Mouse (Mus musculus) hindlimb bud, embryonic 11.5 days (tissue): ENCODE measurements at regions not wholly inside any gene's neighbourhood (a gene's known extent, or its start where the extent isn't known, plus 50 kb on each side); places are given as distances from the start of the nearest gene placed in this dataset.
A peak's percentile ranks its signal among the peaks of the same experiment; 100 is the strongest.

ENCODE experiments used
- DNase-seq: peaks from one replicate; pipeline ENCODE4 v3.0.0-alpha.2; 2012; ENCODE audit warnings: low read depth, low spot score; ENCODE audit errors: extremely low spot score

GRCm38 (mm10) chr10:91326144-91326655, 145.1 kb upstream of the Tmpo start:
- no peak for DNase-seq

- DNase-seq, result no peak
These were observed 140.1 kb upstream of the Tmpo start for GRCm38 (mm10) chr10:91321226-91321625.

- DNase-seq, result no peak
These were observed 138.5 kb upstream of the Tmpo start for GRCm38 (mm10) chr10:91319442-91320112.

GRCm38 (mm10) chr10:91314441-91314840, 133.3 kb upstream of the Tmpo start:
- DNase-seq, result no peak

DNA sequence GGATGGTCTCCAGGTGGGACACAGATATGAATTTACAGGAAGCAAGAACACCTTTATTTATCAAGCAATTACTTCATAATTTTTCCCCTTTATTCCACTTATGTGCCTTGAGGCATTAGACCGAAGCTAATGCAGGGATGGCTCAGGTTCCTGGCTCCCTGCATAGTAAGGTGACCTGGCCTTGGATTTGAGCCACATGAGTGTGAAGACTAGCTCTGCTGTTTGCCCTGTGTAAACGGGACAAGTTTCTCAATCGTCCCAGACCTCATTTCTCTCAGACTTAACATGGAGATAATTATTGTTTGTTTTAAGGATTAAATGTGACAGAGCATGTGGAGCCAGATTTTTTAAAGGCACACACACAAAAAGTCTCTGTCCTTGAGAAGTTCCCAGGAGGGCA, 132.2 kb upstream of the Tmpo start:
- no peak for DNase-seq

DNA sequence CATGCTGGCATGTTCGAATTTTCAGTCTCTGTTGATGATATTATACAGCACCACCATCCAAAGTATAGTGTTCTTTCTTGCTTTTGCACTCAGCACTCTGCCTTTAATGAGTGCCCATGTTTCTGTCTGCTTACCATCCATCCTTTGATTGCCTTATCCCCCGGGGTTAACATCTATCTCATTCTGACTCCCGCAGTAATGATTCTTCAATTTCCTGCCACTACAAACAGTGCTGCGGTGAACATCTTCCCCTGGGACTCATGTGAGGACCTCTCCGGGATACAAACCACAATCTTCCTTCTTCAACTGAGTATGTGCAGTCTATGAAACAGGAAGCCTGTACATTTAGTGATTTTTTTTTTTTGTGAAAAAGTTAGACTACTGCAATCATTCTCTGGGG, 131.8 kb upstream of the Tmpo start:
- no peak for DNase-seq

DNA sequence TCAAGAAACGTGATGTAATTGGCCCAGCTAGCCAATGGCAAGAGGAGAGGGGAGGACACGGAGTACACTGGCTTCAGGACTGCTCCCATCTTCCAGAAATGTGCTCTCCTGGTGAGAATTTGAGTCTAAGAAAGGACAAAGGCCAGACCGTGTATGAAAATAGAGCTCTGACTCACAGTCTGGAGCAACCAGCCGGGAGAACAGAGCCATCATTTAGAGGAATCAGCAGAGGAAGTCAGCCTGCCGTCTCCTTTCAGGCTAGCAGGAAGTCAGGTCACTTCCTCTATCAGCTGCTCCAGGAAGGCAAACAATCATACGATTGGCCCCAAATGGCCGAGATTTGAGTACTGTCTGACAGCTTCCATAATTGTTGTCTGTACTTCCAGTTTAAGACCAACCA, 119.0 kb upstream of the Tmpo start:
- no peak for DNase-seq

DNA sequence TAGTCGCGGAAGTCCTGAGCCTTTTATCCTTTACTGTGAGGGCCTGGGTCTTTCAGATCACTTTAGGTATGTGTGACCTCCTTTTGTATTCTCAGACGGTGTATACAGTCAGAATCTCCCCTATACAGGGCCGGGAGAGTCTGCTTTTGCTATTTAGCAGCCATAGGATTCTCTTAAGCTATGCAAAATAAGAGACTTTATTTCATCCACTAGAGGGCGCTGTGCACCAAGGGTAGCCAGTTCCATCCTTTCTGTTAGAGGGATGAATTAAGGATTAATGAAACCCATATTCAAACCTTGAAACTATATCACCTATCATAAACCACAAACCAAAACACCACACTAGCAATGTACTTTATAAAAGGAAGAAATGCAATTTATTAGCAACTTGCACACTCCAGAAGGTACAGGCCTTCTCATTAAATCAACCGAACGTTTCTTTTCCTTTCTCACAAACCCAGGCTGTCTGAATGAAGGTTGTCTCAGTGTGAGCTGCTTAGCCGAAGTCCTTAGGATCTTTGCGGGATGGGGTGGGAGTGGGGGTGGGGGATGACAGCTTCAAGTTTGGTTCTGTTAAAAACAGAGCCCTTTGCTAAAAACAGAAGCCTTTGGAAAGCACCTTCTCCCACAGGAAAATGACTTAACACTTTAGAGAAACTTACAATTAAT, 116.8 kb upstream of the Tmpo start:
- peak; percentile 81 for DNase-seq

DNA sequence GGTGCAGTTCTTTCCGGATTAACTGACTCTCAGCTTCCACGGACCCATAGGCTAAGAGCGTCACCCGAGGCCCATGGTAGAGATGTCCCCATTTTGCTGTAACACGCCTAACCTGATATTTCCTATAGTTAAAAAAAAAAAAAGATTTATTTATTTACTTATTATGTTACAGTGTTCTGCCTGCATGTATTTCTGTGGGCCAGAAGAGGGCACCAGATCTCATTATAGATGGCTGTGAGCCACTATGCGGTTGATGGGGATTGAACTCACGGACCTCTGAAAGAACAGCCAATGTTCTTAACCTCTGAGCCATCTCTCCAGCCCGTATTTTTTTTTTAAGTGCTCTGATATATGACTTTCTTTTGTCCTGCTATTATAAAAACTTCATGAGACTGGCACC, 114.2 kb upstream of the Tmpo start:
- no peak for DNase-seq

- no peak for DNase-seq
These were observed 112.1 kb upstream of the Tmpo start for GRCm38 (mm10) chr10:91293226-91293625.

- no peak for DNase-seq
These were observed 103.1 kb upstream of the Tmpo start for GRCm38 (mm10) chr10:91284259-91284658.

DNA sequence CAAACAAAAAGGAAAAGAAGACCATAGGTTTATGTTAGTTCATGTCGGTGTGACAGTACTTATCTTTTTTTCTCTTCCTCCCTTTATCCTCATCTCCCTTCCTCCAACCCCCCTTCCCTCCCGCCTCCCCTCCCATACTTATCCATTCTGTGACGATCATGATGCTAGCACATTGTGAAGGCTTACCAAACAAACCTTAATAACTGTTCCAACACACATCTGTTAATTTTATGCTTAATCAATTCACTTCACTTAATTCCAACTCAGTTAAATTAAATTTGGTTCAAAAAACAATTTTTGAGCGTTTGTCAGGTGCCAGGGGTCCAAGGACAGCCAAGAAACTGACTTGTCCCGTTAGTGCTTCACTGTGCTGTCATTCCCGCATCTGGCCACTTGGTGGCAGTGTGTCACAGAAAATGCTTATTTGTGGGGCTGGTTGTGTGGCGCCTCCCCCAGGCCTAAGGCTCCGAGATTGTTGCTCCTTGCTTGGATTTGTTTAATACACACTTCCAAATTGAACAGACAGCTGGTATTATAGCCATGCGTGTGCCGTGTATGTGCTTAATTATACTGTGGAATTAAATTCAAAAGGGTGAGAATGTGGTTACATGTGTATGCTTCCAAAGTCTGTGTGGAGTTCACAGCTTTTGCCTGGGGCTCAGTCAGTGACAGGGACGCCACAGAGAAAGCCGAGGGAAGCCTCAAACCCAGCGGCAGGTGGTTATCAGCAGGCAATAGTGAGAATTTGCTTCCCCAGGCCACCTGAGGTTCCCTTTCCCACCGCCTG, 90.0 kb upstream of the Tmpo start:
- peak; percentile 86 for DNase-seq

- peak; percentile 28 for DNase-seq
These were observed 89.3 kb upstream of the Tmpo start for GRCm38 (mm10) chr10:91270268-91270954.

DNA sequence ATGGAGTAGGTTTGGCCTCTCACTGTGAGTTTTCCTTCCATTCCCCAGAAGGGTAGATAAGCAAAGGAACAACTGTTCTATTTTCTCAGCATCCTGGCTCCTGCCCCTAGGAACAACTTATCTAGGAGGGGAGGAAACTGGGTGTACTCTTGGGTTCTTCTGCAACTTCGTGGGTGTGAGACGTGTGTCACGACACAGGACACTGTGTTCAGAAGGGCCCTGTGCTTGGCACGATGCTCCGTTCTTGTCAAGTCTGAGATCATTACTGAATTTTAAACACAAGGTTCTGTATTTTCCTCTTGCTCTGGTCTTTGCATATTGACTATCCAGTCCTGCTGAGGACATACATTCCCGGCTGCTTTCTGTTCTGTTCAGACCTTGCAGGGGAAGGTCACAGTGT, 86.8 kb upstream of the Tmpo start:
- DNase-seq, result no peak

GRCm38 (mm10) chr10:91260416-91260815, 79.3 kb upstream of the Tmpo start:
- DNase-seq, result no peak

- DNase-seq, result no peak
These were observed 68.6 kb upstream of the Tmpo start for GRCm38 (mm10) chr10:91249681-91250195.

- no peak for DNase-seq
These were observed 63.2 kb upstream of the Tmpo start for GRCm38 (mm10) chr10:91244297-91244696.

DNA sequence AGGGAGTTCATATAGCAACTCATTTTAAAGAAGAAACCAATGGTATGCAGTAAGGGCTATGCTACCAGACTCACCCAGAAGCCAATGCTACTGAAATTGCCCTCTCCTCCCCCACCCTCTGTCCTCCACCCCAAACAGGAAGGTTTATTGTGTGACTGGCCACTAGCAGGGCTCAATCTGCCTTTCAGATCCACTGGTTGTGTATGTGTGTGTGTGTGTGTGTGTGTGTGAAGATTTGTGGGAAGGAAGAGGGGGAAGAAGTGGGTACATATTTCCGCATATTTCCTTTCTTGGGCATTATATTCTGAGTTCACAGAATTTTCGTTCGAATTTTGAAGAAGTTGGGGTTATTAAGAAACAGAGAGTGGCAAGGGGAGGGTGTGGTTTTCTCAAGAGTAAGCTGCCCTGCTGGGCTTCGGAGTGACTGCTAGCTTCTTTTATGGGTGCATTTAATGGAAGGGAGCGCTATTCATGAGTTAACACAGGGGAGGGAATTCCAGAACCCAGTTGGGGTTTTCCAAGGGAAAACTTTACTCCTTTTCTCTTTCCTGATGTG, 61.5 kb upstream of the Tmpo start:
- DNase-seq, result no peak

GRCm38 (mm10) chr10:91241611-91242005, 60.5 kb upstream of the Tmpo start:
- DNase-seq, result no peak

GRCm38 (mm10) chr10:91240856-91241610, 59.9 kb upstream of the Tmpo start:
- DNase-seq, result no peak
